Mouse (Mus musculus) intestine, embryonic 16.5 days (tissue): ENCODE results near the gene Yeats4. TPM values are rescaled to one million over a fixed set of nuclear protein-coding genes. Genes with fewer than 3 reads are reported as not detected.

ENCODE experiments used
- ATAC-seq: fragments of 200-750 bp; cut with Nextera tagmentation; 2 replicates; pipeline ENCODE4 v1.8.0; 2017; ENCODE audit warnings: moderate TSS enrichment, moderate library complexity
- H3K27ac ChIP-seq: fragments of 300-500 bp; sonication (generic); 2 replicates; pipeline ENCODE4 v1.5.1; 2014; ENCODE audit warnings: mild to moderate bottlenecking, low read length
- H3K27me3 ChIP-seq: fragments of 300-500 bp; sonication (generic); replicated peaks from 2 replicates; pipeline ENCODE4 v1.6.1; 2014; ENCODE audit warnings: low read length, control low read depth, mixed read lengths; ENCODE audit not compliant: control insufficient read depth, insufficient read depth
- H3K36me3 ChIP-seq: fragments of 300-500 bp; sonication (generic); 2 replicates; pipeline ENCODE4 v1.6.1; 2014; ENCODE audit warnings: low read length, control low read depth; ENCODE audit not compliant: control insufficient read depth, insufficient read depth
- H3K4me1 ChIP-seq: fragments of 300-500 bp; sonication (generic); 2 replicates; pipeline ENCODE4 v1.6.1; 2014; ENCODE audit warnings: low read length, control low read depth, mixed read lengths; ENCODE audit not compliant: control insufficient read depth, insufficient read depth
- H3K4me2 ChIP-seq: fragments of 300-500 bp; sonication (generic); 2 replicates; pipeline ENCODE4 v1.6.1; 2014; ENCODE audit warnings: low read depth, low read length, control low read depth
- H3K4me3 ChIP-seq: fragments of 300-500 bp; sonication (generic); 2 replicates; pipeline ENCODE4 v1.5.1; 2014; ENCODE audit warnings: mild to moderate bottlenecking, low read length
- H3K9ac ChIP-seq: fragments of 300-500 bp; sonication (generic); 2 replicates; pipeline ENCODE4 v1.6.1; 2014; ENCODE audit warnings: low read depth, low read length
- H3K9me3 ChIP-seq: fragments of 300-500 bp; sonication (generic); 2 replicates; pipeline ENCODE4 v1.6.1; 2016; ENCODE audit warnings: low read length, control low read depth; ENCODE audit not compliant: control insufficient read depth
- WGBS: fragments of 180-500 bp; shearing (Covaris S2); extraction: QIAGEN DNeasy Blood & Tissue Kit; methylation state at CpG from one replicate; pipeline ENCODE4 v1.1.7; 2014; 5-methylcytosine and 5-hydroxymethylcytosine counted together
- polyA plus RNA-seq: library from polyadenylated mRNA; unstranded; fragments of >200 nt; fragmentation: Nextera tagmentation; extraction: Ambion mirVana; gene quantifications from 2 replicates; pipeline ENCODE4 v1.2.1, GENCODE M21; 2015

Yeats4 gene
- 52.2 and 54.8 TPM in 2 replicates for polyA plus RNA-seq

GRCm38 (mm10) chr10:117224102-117224990 lies at the start of gene Yeats4:
Gene Yeats4 (minus strand): TSS chr10:117224507.
- WGBS, result 1% methylated on average over 63 of the region's 63 CpGs
- Histone ChIP-seq H3K27ac (peak within 1 kb of the TSS; percentile 99), H3K4me2 (peak within 1 kb of the TSS; percentile 69), H3K4me3 (peak within 1 kb of the TSS; percentile 88), H3K9ac (peak within 1 kb of the TSS; percentile 98), H3K27me3 (no peaks in the 10 kb centered on the region), H3K4me1 (peaks cover 5% of the 10 kb centered on the region), H3K9me3 (no peaks in the 10 kb centered on the region), H3K36me3 (peaks cover 11% of the 10 kb centered on the region; the same call in 1 of the 2 replicates)
- peak; percentile 98 for ATAC-seq

GRCm38 (mm10) chr10:117272023-117272422 lies 47.7 kb upstream of the Yeats4 start:
- no peaks in the 10 kb centered on the region for H3K27me3 ChIP-seq
- no peak overlapping the region for H3K4me2 ChIP-seq
- H3K4me1 ChIP-seq, result no peaks in the 10 kb centered on the region
- no peak overlapping the region for H3K9ac ChIP-seq
- H3K4me3 ChIP-seq, result no peak overlapping the region
- H3K9me3 ChIP-seq, result no peaks in the 10 kb centered on the region
- H3K36me3 ChIP-seq, result no peaks in the 10 kb centered on the region
- H3K27ac ChIP-seq, result no peak overlapping the region
- ATAC-seq, result no peak

- Histone ChIP-seq H3K4me1 (no peaks in the 10 kb centered on the region), H3K36me3 (no peaks in the 10 kb centered on the region), H3K4me2 (no peak overlapping the region), H3K9me3 (0 out of 2 replicates have a peak, but pooled peaks cover 4% of the 10 kb centered on the region), H3K9ac (no peak overlapping the region), H3K27ac (no peak overlapping the region), H3K4me3 (no peak overlapping the region), H3K27me3 (no peaks in the 10 kb centered on the region)
- no peak for ATAC-seq
Observed at GRCm38 (mm10) chr10:117259870-117260269, 35.6 kb upstream of the Yeats4 start.

- Histone ChIP-seq H3K27ac (no peak within 1 kb of the TSS), H3K36me3 (no peaks in the 10 kb centered on the region), H3K9me3 (no peaks in the 10 kb centered on the region), H3K9ac (no peak within 1 kb of the TSS), H3K27me3 (no peaks in the 10 kb centered on the region), H3K4me3 (no peak within 1 kb of the TSS), H3K4me2 (no peak within 1 kb of the TSS), H3K4me1 (no peaks in the 10 kb centered on the region)
- no peak for ATAC-seq
- 83% methylated on average over 12 of the region's 12 CpGs for WGBS
Observed at GRCm38 (mm10) chr10:117238603-117239002, 14.3 kb upstream of the Yeats4 start, which contains the start of gene 9530003J23Rik. Gene 9530003J23Rik (minus strand): TSS chr10:117238703.

GRCm38 (mm10) chr10:117235866-117236265 lies 11.6 kb upstream of the Yeats4 start:
- 38% methylated on average over 11 of the region's 11 CpGs for WGBS
- Histone ChIP-seq H3K36me3 (no peaks in the 10 kb centered on the region), H3K4me3 (no peak overlapping the region), H3K9ac (no peak overlapping the region; the same call in 1 of the 2 replicates), H3K4me1 (no peaks in the 10 kb centered on the region), H3K27ac (no peak overlapping the region), H3K9me3 (no peaks in the 10 kb centered on the region), H3K4me2 (peak overlapping the region; percentile 22; the same call in 1 of the 2 replicates), H3K27me3 (no peaks in the 10 kb centered on the region)
- no peak for ATAC-seq

GRCm38 (mm10) chr10:117234825-117235224 lies 10.5 kb upstream of the Yeats4 start:
- H3K4me3 ChIP-seq, result no peak overlapping the region
- 66% methylated on average over 4 of the region's 4 CpGs for WGBS
- no peaks in the 10 kb centered on the region for H3K36me3 ChIP-seq
- H3K27ac ChIP-seq, result no peak overlapping the region
- ATAC-seq, result no peak
- no peak overlapping the region for H3K9ac ChIP-seq
- no peaks in the 10 kb centered on the region for H3K9me3 ChIP-seq
- H3K4me2 ChIP-seq, result no peak overlapping the region
- no peaks in the 10 kb centered on the region for H3K27me3 ChIP-seq
- no peaks in the 10 kb centered on the region for H3K4me1 ChIP-seq

- 73% methylated on average over 16 of the region's 16 CpGs for WGBS
- H3K27ac ChIP-seq, result no peak overlapping the region
- no peak overlapping the region for H3K4me2 ChIP-seq
- no peaks in the 10 kb centered on the region for H3K36me3 ChIP-seq
- no peak overlapping the region for H3K9ac ChIP-seq
- no peaks in the 10 kb centered on the region for H3K9me3 ChIP-seq
- H3K4me3 ChIP-seq, result no peak overlapping the region
- ATAC-seq, result peak; percentile 75
- H3K27me3 ChIP-seq, result no peaks in the 10 kb centered on the region
- no peaks in the 10 kb centered on the region for H3K4me1 ChIP-seq
Observed at GRCm38 (mm10) chr10:117229826-117230225, 5.5 kb upstream of the Yeats4 start.

- ATAC-seq, result no peak
- Histone ChIP-seq H3K4me1 (peaks cover 5% of the 10 kb centered on the region), H3K27ac (no peak overlapping the region), H3K36me3 (no peaks in the 10 kb centered on the region; the same call in 1 of the 2 replicates), H3K4me2 (no peak overlapping the region), H3K27me3 (no peaks in the 10 kb centered on the region), H3K9me3 (no peaks in the 10 kb centered on the region), H3K9ac (no peak overlapping the region), H3K4me3 (no peak overlapping the region)
- 73% methylated on average over 3 of the region's 3 CpGs for WGBS
Observed at GRCm38 (mm10) chr10:117226002-117226401, 1.7 kb upstream of the Yeats4 start.

GRCm38 (mm10) chr10:117225094-117225493 lies 787 bp upstream of the Yeats4 start:
- H3K4me1 ChIP-seq, result peaks cover 5% of the 10 kb centered on the region
- H3K9ac ChIP-seq, result peak overlapping the region; percentile 98
- H3K36me3 ChIP-seq, result peaks cover 5% of the 10 kb centered on the region; the same call in 1 of the 2 replicates
- no peak for ATAC-seq
- no peaks in the 10 kb centered on the region for H3K27me3 ChIP-seq
- 59% methylated on average over 8 of the region's 8 CpGs for WGBS
- peak overlapping the region; percentile 88 for H3K4me3 ChIP-seq
- no peaks in the 10 kb centered on the region for H3K9me3 ChIP-seq
- peak overlapping the region; percentile 48 for H3K4me2 ChIP-seq
- peak overlapping the region; percentile 99; the same call in 1 of the 2 replicates for H3K27ac ChIP-seq
